Mouse (Mus musculus): ENCODE data around the gene Wfdc2. TPM values are rescaled to one million over a fixed set of nuclear protein-coding genes. Genes with fewer than 3 reads are reported as not detected.

Wfdc2 gene
- total and polyA plus RNA-seq, 3 experiments = not detected

- Histone ChIP-seq H3K9ac (ENCODE audit: insufficient read depth, low read depth) (no peak overlapping the region), H3K36me3 (replicated peaks in 1 of 2; ENCODE audit: control insufficient read depth in 1 of 2, insufficient read depth in 1 of 2, low read length in 1 of 2) (no peaks in the 10 kb centered on the region), H3K4me1 (ENCODE audit: control insufficient read depth in 1 of 2, insufficient read depth in 2 of 2) (peaks cover 0 to 8% of the 10 kb centered on the region in 2 experiments; a peak in 1 of 4 replicates), H3K9me3 (replicated peaks; ENCODE audit: low read length) (no peaks in the 10 kb centered on the region), H3K4me2 (ENCODE audit: insufficient read depth, low read depth, poor library complexity, severe bottlenecking) (no peak overlapping the region), H3K27ac (ENCODE audit: insufficient read depth, low read depth) (no peak overlapping the region), H3K27me3 (replicated peaks) (peaks cover 88% of the 10 kb centered on the region), H3K79me2 (replicated peaks; ENCODE audit: control insufficient read depth, extremely low read depth, insufficient read depth, poor library complexity, severe bottlenecking) (no peaks in the 10 kb centered on the region), H3K4me3 (replicated peaks in 1 of 3; ENCODE audit: low read depth in 2 of 3, low read length in 2 of 3, poor library complexity in 1 of 3) (no peak overlapping the region)
- in situ Hi-C loops (cut with MboI; ENCODE audit: low pct_ligation_motif_present, low pct_unique_long_range_greater_than_20kb, low sequenced_read_pairs) (no loop called here), dilution Hi-C loops (cut with MboI; ENCODE audit: extremely low pct_ligation_motif_present, extremely low pct_unique_long_range_greater_than_20kb, low sequenced_read_pairs) (no loop called here)
- TF ChIP-seq BHLHE40 (IDR thresholded peaks at IDR 0.05; ENCODE audit: low read depth, low read length) = no peak
- no peak for TF ChIP-seq UBTF (IDR thresholded peaks at IDR 0.05; ENCODE audit: low read depth, low read length)
- peak; percentile 44 to 87 for TF ChIP-seq CTCF (conservative IDR thresholded peaks at IDR 0.05 in 1 of 2, IDR thresholded peaks at IDR 0.05 in 1 of 2; ENCODE audit: low read depth in 2 of 2, low read length in 2 of 2)
- TF ChIP-seq POLR2AphosphoS2 (IDR thresholded peaks at IDR 0.05; ENCODE audit: low read depth, low read length) = no peak
- no peak for TF ChIP-seq ZC3H11A (IDR thresholded peaks at IDR 0.05; ENCODE audit: low read depth, low read length)
- TF ChIP-seq RAD21 (IDR thresholded peaks at IDR 0.05; ENCODE audit: low read depth, low read length) = peak; percentile 82
- TF ChIP-seq MAX (IDR thresholded peaks at IDR 0.05; ENCODE audit: low read length) = no peak
- TF ChIP-seq JUND (conservative IDR thresholded peaks at IDR 0.05; ENCODE audit: low read depth, low read length) = no peak
- TF ChIP-seq USF2 (conservative IDR thresholded peaks at IDR 0.05; ENCODE audit: low read depth, low read length) = no peak
- no peak for TF ChIP-seq MAZ (IDR thresholded peaks at IDR 0.05; ENCODE audit: low read depth, low read length)
- no peak for TF ChIP-seq JUN (IDR thresholded peaks at IDR 0.05; ENCODE audit: insufficient read depth, low read depth, low read length)
- TF ChIP-seq ZMIZ1 (IDR thresholded peaks at IDR 0.05; ENCODE audit: low read depth, low read length) = no peak
- no peak for TF ChIP-seq PAX5 (IDR thresholded peaks at IDR 0.05; ENCODE audit: low read length)
- TF ChIP-seq CHD1 (IDR thresholded peaks at IDR 0.05; ENCODE audit: low read depth, low read length) = no peak
- peak; percentile 57 for TF ChIP-seq SMC3 (IDR thresholded peaks at IDR 0.05; ENCODE audit: low read depth, low read length)
- DNase-seq (ENCODE audit: extremely low read depth) = peak; percentile 27
These were observed 29.8 kb downstream of the Wfdc2 start for GRCm38 (mm10) chr2:164592014-164592413.

DNA sequence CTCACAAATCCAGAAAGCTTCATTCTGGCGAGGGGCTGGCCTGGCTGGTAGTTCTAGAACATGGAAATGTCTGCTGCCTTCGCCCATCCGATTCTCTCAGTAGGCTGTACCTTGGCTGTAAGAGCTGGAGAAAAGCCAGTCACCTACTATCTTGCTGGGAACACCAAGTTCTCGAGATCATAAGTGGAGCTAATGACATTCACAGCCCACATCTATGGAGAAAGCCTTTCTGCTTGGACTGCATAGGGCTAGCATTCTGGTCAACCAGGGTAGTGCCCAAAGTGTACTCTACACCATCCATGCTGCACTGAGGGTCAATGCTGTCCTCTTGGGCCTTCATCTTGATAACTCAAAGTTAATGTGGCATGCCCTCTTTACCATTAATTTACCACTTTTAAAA lies 31.3 kb downstream of the Wfdc2 start, which contains the start of gene Eppin:
Gene Eppin, minus strand, starts transcription at position 101 of the 400 bp plus-strand sequence.
- H3K4me3 ChIP-seq (replicated peaks in 1 of 3; ENCODE audit: low read depth in 2 of 3, low read length in 2 of 3, poor library complexity in 1 of 3) = no peak within 1 kb of the TSS
- no peak for DNase-seq (ENCODE audit: extremely low read depth)
- H3K27me3 ChIP-seq (replicated peaks) = peaks cover 89% of the 10 kb centered on the region
- H3K79me2 ChIP-seq (replicated peaks; ENCODE audit: control insufficient read depth, extremely low read depth, insufficient read depth, poor library complexity, severe bottlenecking) = no peaks in the 10 kb centered on the region
- no peaks in the 10 kb centered on the region for H3K9me3 ChIP-seq (replicated peaks; ENCODE audit: low read length)
- no peak within 1 kb of the TSS for H3K9ac ChIP-seq (ENCODE audit: insufficient read depth, low read depth)
- dilution Hi-C loops (cut with MboI; ENCODE audit: extremely low pct_ligation_motif_present, extremely low pct_unique_long_range_greater_than_20kb, low sequenced_read_pairs) = no loop called here
- no peaks in the 10 kb centered on the region for H3K36me3 ChIP-seq (replicated peaks in 1 of 2; ENCODE audit: control insufficient read depth in 1 of 2, insufficient read depth in 1 of 2, low read length in 1 of 2)
- no peak within 1 kb of the TSS for H3K4me2 ChIP-seq (ENCODE audit: insufficient read depth, low read depth, poor library complexity, severe bottlenecking)
- in situ Hi-C loops (cut with MboI; ENCODE audit: low pct_ligation_motif_present, low pct_unique_long_range_greater_than_20kb, low sequenced_read_pairs) = no loop called here
- TF ChIP-seq UBTF (IDR thresholded peaks at IDR 0.05; ENCODE audit: low read depth, low read length) = no peak
- no peak within 1 kb of the TSS for H3K27ac ChIP-seq (ENCODE audit: insufficient read depth, low read depth)
- H3K4me1 ChIP-seq (ENCODE audit: control insufficient read depth in 1 of 2, insufficient read depth in 2 of 2) = peaks cover 0 to 4% of the 10 kb centered on the region in 2 experiments; a peak in 1 of 4 replicates

All from CH12.LX (cell line).